29 mouse cellular contexts compared by ENCODE assay signal in genomic region chr12:98563261-98563660, GRCm38 (mm10). TPM values are rescaled to one million over a fixed set of nuclear protein-coding genes. Genes with fewer than 3 reads are reported as not detected.
DNase-seq lines count a peak whose midpoint lies in the region; ATAC-seq lines count a peak whose summit lies in the region.
"Had no signal": no experiment of that assay in that cellular context is flagged by ENCODE, and none has a peak within 500 bp of the region (broad histone marks: within the 10 kb centered on the region; RNA-seq: fewer than 3 reads in every experiment).

No protein-coding gene starts in this region.

- H3K4me3 ChIP-seq in forebrain, embryonic 10.5 days, result no peak overlapping the region
- no peak overlapping the region for H3K4me3 ChIP-seq in forebrain, embryonic 16.5 days (replicated peaks; ENCODE audit: low read length)
- H3K4me3 ChIP-seq in midbrain, embryonic 13.5 days (replicated peaks), result no peak overlapping the region
- H3K4me3 ChIP-seq: embryonic facial prominence, embryonic 13.5 days; erythroblast, embryonic 14.5 days; gastrocnemius, adult 2 months; left cerebral cortex, adult 2 months; limb, embryonic 15.5 days; neural tube, embryonic 13.5 days had no signal

- H3K4me2 ChIP-seq in forebrain, embryonic 16.5 days (ENCODE audit: low read length), result peak overlapping the region; percentile 36; the same call in 1 of the 2 replicates
- H3K4me2 ChIP-seq in midbrain, embryonic 13.5 days (replicated peaks), result peak overlapping the region; percentile 37
- H3K4me2 ChIP-seq: embryonic facial prominence, embryonic 13.5 days; heart, embryonic 11.5 days; limb, embryonic 15.5 days; lung, embryonic 14.5 days had no signal

- no peak overlapping the region for H3K9ac ChIP-seq in forebrain, embryonic 16.5 days (replicated peaks; ENCODE audit: low read depth, low read length)
- no peak overlapping the region for H3K9ac ChIP-seq in midbrain, embryonic 13.5 days (replicated peaks)
- H3K9ac ChIP-seq: embryonic facial prominence, embryonic 13.5 days; limb, embryonic 15.5 days; liver, embryonic 14.5 days; lung, embryonic 14.5 days; neural tube, embryonic 13.5 days had no signal

- no peaks in the 10 kb centered on the region for H3K27me3 ChIP-seq in forebrain, embryonic 10.5 days (ENCODE audit: poor library complexity, severe bottlenecking)
- no peaks in the 10 kb centered on the region for H3K27me3 ChIP-seq in forebrain, embryonic 16.5 days (replicated peaks; ENCODE audit: control insufficient read depth, insufficient read depth, low read length)
- no peaks in the 10 kb centered on the region for H3K27me3 ChIP-seq in midbrain, embryonic 13.5 days
- H3K27me3 ChIP-seq: embryonic facial prominence, embryonic 13.5 days; limb, embryonic 15.5 days; neural tube, embryonic 13.5 days had no signal

- no peaks in the 10 kb centered on the region; the same call in 1 of the 2 replicates for H3K36me3 ChIP-seq in forebrain, embryonic 10.5 days (replicated peaks)
- H3K36me3 ChIP-seq in forebrain, embryonic 16.5 days (ENCODE audit: control insufficient read depth, insufficient read depth), result no peaks in the 10 kb centered on the region
- no peaks in the 10 kb centered on the region for H3K36me3 ChIP-seq in midbrain, embryonic 13.5 days
- H3K36me3 ChIP-seq: embryonic facial prominence, embryonic 13.5 days; limb, embryonic 15.5 days; neural tube, embryonic 13.5 days had no signal

- peak; percentile 29 for DNase-seq in heart, adult 11 months
- no peak for DNase-seq in heart, postnatal 25 days (ENCODE audit: low spot score)
- DNase-seq in forebrain, embryonic 10.5 days (ENCODE audit: extremely low spot score, low spot score), result no peak
- no peak for DNase-seq in ovary, postnatal 36 days (ENCODE audit: low spot score)
- DNase-seq in spleen, adult 12 weeks (ENCODE audit: low spot score), result no peak
- DNase-seq in gastrocnemius, postnatal 36 days, result no peak
- DNase-seq: adrenal gland, postnatal 10 days; cerebellum, adult 18-20 months; cerebellum, postnatal 14 days; gastrocnemius, adult 2 months; kidney, postnatal 4 days; left cerebral cortex, postnatal 4 days; lung, embryonic 14.5 days; right cerebral cortex, adult 18-20 months; right cerebral cortex, postnatal 4 days; thymus, adult 18-20 months; thymus, postnatal 36 days had no signal

- H3K27ac ChIP-seq in forebrain, embryonic 10.5 days, result peak overlapping the region; percentile 84
- peak overlapping the region; percentile 83 for H3K27ac ChIP-seq in forebrain, embryonic 16.5 days (ENCODE audit: low read length)
- peak overlapping the region; percentile 81 for H3K27ac ChIP-seq in midbrain, embryonic 13.5 days
- H3K27ac ChIP-seq: embryonic facial prominence, embryonic 13.5 days; gastrocnemius, adult 2 months; left cerebral cortex, adult 2 months; limb, embryonic 15.5 days; liver, embryonic 14.5 days had no signal

- WGBS in forebrain, embryonic 10.5 days, result 86% methylated on average over 4 of the region's 4 CpGs
- WGBS in forebrain, embryonic 16.5 days, result 30% methylated on average over 4 of the region's 4 CpGs
- 34% methylated on average over 4 of the region's 4 CpGs for WGBS in midbrain, embryonic 13.5 days

- H3K4me1 ChIP-seq in forebrain, embryonic 10.5 days, result peaks cover 64% of the 10 kb centered on the region
- peaks cover 67% of the 10 kb centered on the region for H3K4me1 ChIP-seq in forebrain, embryonic 16.5 days (replicated peaks; ENCODE audit: control insufficient read depth, insufficient read depth, low read length)
- peaks cover 81% of the 10 kb centered on the region for H3K4me1 ChIP-seq in midbrain, embryonic 13.5 days (replicated peaks)
- H3K4me1 ChIP-seq: embryonic facial prominence, embryonic 13.5 days; limb, embryonic 15.5 days had no signal

- intact Hi-C loops in heart, postnatal 25 days (cut with DNase I), result no loop called here
- intact Hi-C loops in gastrocnemius, postnatal 36 days (cut with DNase I), result no loop called here

- ATAC-seq in forebrain, embryonic 16.5 days, result no peak
- 0 out of 2 replicates have a peak, but pooled peaks have one; percentile 2 for ATAC-seq in midbrain, embryonic 13.5 days
- ATAC-seq: intestine, postnatal 0 days had no signal

- H3K9me3 ChIP-seq in forebrain, embryonic 10.5 days, result no peaks in the 10 kb centered on the region
- no peaks in the 10 kb centered on the region for H3K9me3 ChIP-seq in forebrain, embryonic 16.5 days (ENCODE audit: control insufficient read depth, low read length)
- no peaks in the 10 kb centered on the region for H3K9me3 ChIP-seq in midbrain, embryonic 13.5 days
- H3K9me3 ChIP-seq: embryonic facial prominence, embryonic 13.5 days; limb, embryonic 15.5 days; neural tube, embryonic 13.5 days had no signal

RNA-seq across cellular contexts. Expression of gene Kcnk10, which starts 14.8 kb away (rescaled TPM):
- total RNA-seq in heart, postnatal 25 days (2021), result not detected
- polyA plus RNA-seq in forebrain, embryonic 10.5 days (2016; fragmentation: Nextera tagmentation; extraction: Ambion mirVana), result 15.8 and 18.6 TPM in 2 replicates
- 57.8 and 58.8 TPM in 2 replicates for polyA plus RNA-seq in forebrain, embryonic 16.5 days (2015; fragmentation: Nextera tagmentation; extraction: Ambion mirVana)
- polyA plus RNA-seq in midbrain, embryonic 13.5 days (2015; fragmentation: Nextera tagmentation; extraction: Ambion mirVana), result 51.8 and 53.9 TPM in 2 replicates
- not detected for total RNA-seq in gastrocnemius, postnatal 36 days (2021)
- total RNA-seq: gastrocnemius, adult 2 months had no signal
- polyA plus RNA-seq: erythroblast, embryonic 14.5 days; gonadal fat pad, adult 2 months; heart, postnatal 0 days; liver, embryonic 14.5 days had no signal
